Mouse (Mus musculus) heart, postnatal 0 days (tissue): Measurements from ENCODE around the gene Dcps. TPM values are rescaled to one million over a fixed set of nuclear protein-coding genes. Genes with fewer than 3 reads are reported as not detected.
A peak's percentile ranks its signal among the peaks of the same experiment; 100 is the strongest.

Source experiments
- ATAC-seq: fragments of 200-750 bp; cut with Nextera tagmentation; 2 replicates; pipeline ENCODE4 v1.8.0; 2017; ENCODE audit warnings: low read depth, moderate number of reproducible peaks, moderate library complexity; ENCODE audit not compliant: insufficient read depth
- DNase-seq: peaks from one replicate; pipeline ENCODE4 v3.0.0-alpha.2; 2016; ENCODE audit warnings: low spot score
- H3K27ac ChIP-seq: fragments of 300-500 bp; sonication (generic); 2 replicates; pipeline ENCODE4 v1.5.1; 2014; ENCODE audit warnings: low read depth, mild to moderate bottlenecking
- H3K27me3 ChIP-seq: fragments of 300-500 bp; sonication (generic); 2 replicates; pipeline ENCODE4 v1.6.1; 2014; ENCODE audit warnings: low read length, mixed read lengths; ENCODE audit not compliant: control insufficient read depth, insufficient read depth
- H3K36me3 ChIP-seq: fragments of 300-500 bp; sonication (generic); replicated peaks from 2 replicates; pipeline ENCODE4 v1.6.1; 2014; ENCODE audit warnings: low read length, mixed read lengths; ENCODE audit not compliant: control insufficient read depth, insufficient read depth
- H3K4me1 ChIP-seq: fragments of 300-500 bp; sonication (generic); 2 replicates; pipeline ENCODE4 v1.6.1; 2014; ENCODE audit warnings: antibody characterized with exemption; ENCODE audit not compliant: control insufficient read depth, insufficient read depth
- H3K4me2 ChIP-seq: fragments of 300-500 bp; sonication (generic); 2 replicates; pipeline ENCODE4 v1.6.1; 2014; ENCODE audit warnings: low read depth, mild to moderate bottlenecking, low read length, moderate library complexity
- H3K4me3 ChIP-seq: fragments of 300-500 bp; sonication (generic); 2 replicates; pipeline ENCODE4 v1.5.1; 2014; ENCODE audit warnings: low read depth, low read length
- H3K9ac ChIP-seq: fragments of 300-500 bp; sonication (generic); replicated peaks from 2 replicates; pipeline ENCODE4 v1.6.1; 2014; ENCODE audit warnings: low read depth, low read length, mixed read lengths
- H3K9me3 ChIP-seq: fragments of 300-500 bp; sonication (generic); replicated peaks from 2 replicates; pipeline ENCODE4 v1.6.1; 2016; ENCODE audit warnings: low read length; ENCODE audit not compliant: control insufficient read depth
- CTCF ChIP-seq: IDR thresholded peaks from 2 replicates; pipeline ENCODE4 v1.5.1; 2016; ENCODE audit warnings: antibody characterized with exemption, control low read depth, low read depth
- EP300 ChIP-seq: IDR thresholded peaks from 2 replicates; pipeline ENCODE4 v1.6.1; 2016; ENCODE audit warnings: antibody characterized with exemption, low read depth
- WGBS: fragments of 180-500 bp; shearing (Covaris S2); extraction: QIAGEN DNeasy Blood & Tissue Kit; methylation state at CpG from one replicate; pipeline ENCODE4 v1.1.7; 2014; 5-methylcytosine and 5-hydroxymethylcytosine counted together
- polyA plus RNA-seq: library from polyadenylated mRNA; unstranded; fragments of >200 nt; fragmentation: Nextera tagmentation; extraction: Ambion mirVana; gene quantifications from 2 replicates; pipeline ENCODE4 v1.2.1, GENCODE M21; 2015
- total RNA-seq: library from RNA; depleted of rRNA; stranded (reverse); fragments of >200 nt; gene quantifications from 2 replicates; pipeline ENCODE4 v1.2.3, GENCODE M21; 2014; ENCODE audit warnings: low replicate concordance

Dcps gene
- total and polyA plus RNA-seq, 2 experiments from 2014 or later, result 34.9 to 36.4 TPM

- Histone ChIP-seq H3K4me3 (no peak overlapping the region), H3K4me2 (no peak overlapping the region), H3K9me3 (no peaks in the 10 kb centered on the region), H3K4me1 (peaks cover 47% of the 10 kb centered on the region), H3K27ac (no peak overlapping the region), H3K36me3 (no peaks in the 10 kb centered on the region), H3K27me3 (no peaks in the 10 kb centered on the region), H3K9ac (no peak overlapping the region)
- DNase-seq (no peak), ATAC-seq (no peak)
- no peak for TF ChIP-seq CTCF
- 89% methylated on average over 5 of the region's 5 CpGs for WGBS
These were observed 68.5 kb downstream of the Dcps start for GRCm38 (mm10) chr9:35107396-35107795.

DNA sequence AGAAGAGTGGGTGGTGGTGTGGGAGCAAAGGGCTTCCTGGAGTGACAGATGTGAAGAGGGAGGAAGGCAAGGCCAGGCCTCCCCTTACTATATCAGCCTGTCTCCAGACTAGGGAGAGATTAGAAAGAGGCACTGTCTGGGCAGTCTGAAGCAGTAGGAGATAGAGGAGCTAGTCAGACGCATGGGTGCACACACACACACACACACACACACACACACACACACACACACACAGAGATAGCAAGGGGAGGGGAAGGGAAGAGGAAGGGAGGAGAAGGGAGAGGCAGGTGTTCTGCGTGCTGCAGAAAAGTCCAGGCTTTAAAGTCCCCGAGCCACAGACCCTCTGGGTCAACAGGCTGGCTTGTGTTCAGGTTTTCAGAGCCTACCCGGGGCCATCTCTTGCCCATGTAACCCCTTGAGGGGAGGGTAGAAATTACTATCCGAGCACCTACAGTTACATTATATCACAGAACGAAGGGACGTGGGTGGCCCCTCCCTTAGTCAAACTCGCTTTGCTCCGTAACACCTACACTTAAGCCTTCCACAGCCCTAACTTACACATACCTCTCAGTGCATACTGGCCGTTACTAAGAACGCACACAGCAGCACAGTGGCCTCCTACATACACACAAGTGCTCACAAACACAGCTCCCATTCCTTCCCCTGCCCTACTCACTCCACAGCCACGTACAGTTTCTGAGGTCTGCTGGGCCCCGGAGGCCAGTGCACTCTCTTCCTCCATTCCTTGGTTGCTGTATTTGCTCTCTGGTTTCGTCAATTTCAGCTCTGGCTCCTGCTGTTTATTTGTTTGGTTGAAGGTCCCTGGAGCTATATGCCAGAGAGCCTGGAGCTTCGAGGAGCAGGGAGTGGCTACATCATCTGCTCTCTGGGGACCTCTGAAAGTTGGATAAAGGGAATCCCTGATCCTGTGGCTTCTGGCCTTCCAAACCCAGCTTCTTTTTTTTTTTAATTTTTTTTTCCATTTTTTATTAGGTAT is 69.7 kb downstream of the Dcps start:
- Histone ChIP-seq H3K27me3 (no peaks in the 10 kb centered on the region), H3K4me1 (peaks cover 41% of the 10 kb centered on the region), H3K27ac (no peak overlapping the region), H3K4me2 (no peak overlapping the region; the same call in 1 of the 2 replicates), H3K9me3 (no peaks in the 10 kb centered on the region), H3K36me3 (no peaks in the 10 kb centered on the region), H3K9ac (no peak overlapping the region), H3K4me3 (no peak overlapping the region)
- TF ChIP-seq EP300, result no peak
- TF ChIP-seq CTCF, result no peak
- ATAC-seq (peak; percentile 54), DNase-seq (no peak)
- 46% methylated on average over 15 of the region's 15 CpGs for WGBS

GRCm38 (mm10) chr9:35105438-35105837 is 70.4 kb downstream of the Dcps start:
- no peak overlapping the region for H3K4me3 ChIP-seq
- no peaks in the 10 kb centered on the region for H3K9me3 ChIP-seq
- no peak overlapping the region for H3K4me2 ChIP-seq
- ATAC-seq, result no peak
- WGBS, result 31% methylated on average over 2 of the region's 2 CpGs
- H3K4me1 ChIP-seq, result peaks cover 34% of the 10 kb centered on the region
- DNase-seq, result no peak
- no peak overlapping the region for H3K9ac ChIP-seq
- no peaks in the 10 kb centered on the region for H3K27me3 ChIP-seq
- no peak for TF ChIP-seq EP300
- no peak for TF ChIP-seq CTCF
- H3K36me3 ChIP-seq, result no peaks in the 10 kb centered on the region
- H3K27ac ChIP-seq, result no peak overlapping the region

- no peak for ATAC-seq
- Histone ChIP-seq H3K4me1 (peaks cover 26% of the 10 kb centered on the region), H3K9ac (no peak overlapping the region), H3K4me2 (no peak overlapping the region), H3K4me3 (no peak overlapping the region), H3K36me3 (no peaks in the 10 kb centered on the region), H3K27me3 (no peaks in the 10 kb centered on the region), H3K27ac (no peak overlapping the region), H3K9me3 (no peaks in the 10 kb centered on the region)
- DNase-seq, result no peak
- TF ChIP-seq EP300, result no peak
- TF ChIP-seq CTCF, result no peak
- WGBS, result 38% methylated on average over 4 of the region's 4 CpGs
These were observed 71.2 kb downstream of the Dcps start for GRCm38 (mm10) chr9:35104711-35105110.

DNA sequence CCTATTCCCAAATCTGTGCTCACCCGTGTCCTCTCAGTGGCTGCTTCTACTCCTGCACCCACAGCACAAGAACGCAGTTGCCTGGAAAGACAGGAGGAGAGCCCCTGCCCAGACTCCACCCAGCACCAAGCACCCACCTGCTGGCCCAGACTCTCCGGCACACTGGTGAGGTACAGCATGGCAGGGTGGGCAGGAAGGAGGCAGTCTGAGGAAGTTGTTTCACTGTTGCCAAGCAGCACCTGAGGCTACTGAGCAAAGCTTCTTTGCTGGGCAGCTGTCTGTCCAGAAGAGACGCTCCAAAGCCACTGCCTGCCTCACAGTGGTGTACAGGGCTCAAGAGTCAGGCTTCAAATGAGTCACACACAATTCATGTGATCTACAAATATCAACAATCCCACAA is 77.1 kb downstream of the Dcps start:
- Histone ChIP-seq H3K9me3 (no peaks in the 10 kb centered on the region), H3K4me2 (no peak overlapping the region), H3K27ac (no peak overlapping the region), H3K4me1 (no peaks in the 10 kb centered on the region), H3K9ac (no peak overlapping the region), H3K27me3 (no peaks in the 10 kb centered on the region), H3K4me3 (no peak overlapping the region), H3K36me3 (no peaks in the 10 kb centered on the region)
- 71% methylated on average over 4 of the region's 4 CpGs for WGBS
- DNase-seq (no peak), ATAC-seq (no peak)
- no peak for TF ChIP-seq CTCF
- no peak for TF ChIP-seq EP300
